Mouse (Mus musculus): ENCODE data around the gene Prrc2b.

Prrc2b gene

DNA sequence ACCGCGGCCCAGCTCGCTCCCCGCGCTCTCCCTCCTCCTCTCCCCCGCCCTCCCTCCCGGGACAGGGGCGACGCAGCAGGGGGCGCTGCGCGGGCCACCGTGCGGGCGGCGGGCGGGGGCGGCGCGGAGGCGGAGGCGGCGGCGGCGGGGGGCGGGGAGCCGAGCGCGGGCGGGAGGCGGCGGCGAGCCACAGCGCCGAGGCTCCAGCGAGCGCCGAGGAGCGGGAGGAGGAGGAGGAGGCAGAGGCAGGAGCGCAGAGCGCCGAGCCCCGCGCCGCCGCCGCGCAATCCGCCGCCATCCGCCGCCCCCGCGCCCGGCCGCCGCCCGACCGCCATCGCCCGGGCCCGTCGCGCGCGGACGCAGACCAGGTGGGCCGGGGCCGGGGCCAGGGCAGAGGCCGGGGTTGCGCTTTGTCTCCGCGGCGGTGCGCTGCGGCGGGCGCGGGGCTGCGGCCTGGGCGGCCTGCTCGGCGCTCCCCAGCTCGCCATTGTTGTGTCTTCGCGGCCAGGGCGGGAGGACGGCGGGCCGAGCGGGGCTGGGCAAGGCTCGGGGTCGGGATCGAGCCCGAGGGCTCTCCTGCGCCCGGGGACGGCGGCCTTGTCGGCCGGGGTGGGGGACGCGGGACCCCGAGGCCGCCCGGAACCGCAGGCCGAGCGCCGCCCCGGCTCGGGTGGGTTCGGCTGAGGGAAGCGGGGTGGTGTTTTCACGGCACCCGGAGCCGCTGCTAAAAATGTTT lies at the start of gene Prrc2b:
Gene Prrc2b (plus strand): TSS at position 159 of the 736 bp plus-strand sequence.
- DNase-seq: no peak

DNA sequence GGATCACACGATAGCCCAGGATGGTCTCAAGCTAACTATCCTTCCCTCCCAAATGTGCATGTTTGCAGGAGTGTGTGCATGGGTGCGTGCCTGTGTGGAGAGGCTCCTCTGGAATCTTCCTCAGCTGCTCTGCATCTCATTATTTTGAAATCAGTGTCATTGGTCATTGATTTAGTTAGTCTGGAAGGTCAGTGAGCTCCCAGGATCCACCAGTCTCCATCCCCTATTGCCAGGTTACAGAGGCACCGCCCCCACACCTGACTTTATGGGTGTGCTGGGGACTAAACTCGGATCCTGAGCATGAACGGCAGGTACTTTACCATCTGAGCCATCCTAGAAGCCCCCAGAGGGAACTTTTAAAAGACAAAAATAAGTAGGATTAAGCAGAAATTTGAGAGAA lies 47.9 kb upstream of the Prrc2b start:
- no peak for DNase-seq

DNA sequence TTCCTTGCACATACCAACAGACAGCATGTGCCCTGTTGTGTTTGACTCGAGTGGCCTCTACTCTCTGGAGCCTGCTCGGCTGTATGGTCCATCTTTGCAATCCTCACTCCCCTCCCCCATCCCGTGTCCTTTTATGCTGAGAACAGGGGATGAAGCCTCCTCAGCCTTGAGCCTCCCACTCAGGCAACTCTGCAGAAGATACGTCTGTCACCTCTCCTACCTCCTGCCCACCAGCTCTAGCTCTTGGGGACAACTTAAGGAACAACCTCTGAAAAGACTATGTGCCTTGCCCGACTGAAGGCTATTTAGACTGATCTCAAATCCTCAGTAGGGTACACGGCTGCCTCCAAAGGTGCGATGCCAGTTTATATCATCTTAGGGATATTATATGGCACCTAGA lies 47.3 kb upstream of the Prrc2b start:
- no peak for DNase-seq

DNA sequence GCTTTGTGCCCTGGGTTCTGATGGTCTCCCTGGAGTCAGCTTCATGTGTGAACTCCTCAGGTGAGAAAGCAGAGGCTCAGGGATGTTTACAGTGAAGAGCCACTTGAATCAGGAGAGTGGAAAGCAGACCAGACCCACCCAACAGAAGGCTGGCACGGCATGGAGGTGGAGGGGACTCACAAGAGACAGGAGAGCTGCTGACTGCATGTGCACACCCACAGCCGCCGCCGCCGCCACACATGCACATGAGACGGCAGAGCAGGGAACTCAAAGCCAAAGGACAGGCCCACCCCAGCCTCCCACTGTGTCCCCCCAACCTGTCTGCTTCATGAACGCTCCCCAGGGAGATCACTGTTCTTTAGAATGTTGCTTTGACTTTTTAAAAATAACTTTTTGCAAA lies 46.8 kb upstream of the Prrc2b start:
- DNase-seq: no peak

DNA sequence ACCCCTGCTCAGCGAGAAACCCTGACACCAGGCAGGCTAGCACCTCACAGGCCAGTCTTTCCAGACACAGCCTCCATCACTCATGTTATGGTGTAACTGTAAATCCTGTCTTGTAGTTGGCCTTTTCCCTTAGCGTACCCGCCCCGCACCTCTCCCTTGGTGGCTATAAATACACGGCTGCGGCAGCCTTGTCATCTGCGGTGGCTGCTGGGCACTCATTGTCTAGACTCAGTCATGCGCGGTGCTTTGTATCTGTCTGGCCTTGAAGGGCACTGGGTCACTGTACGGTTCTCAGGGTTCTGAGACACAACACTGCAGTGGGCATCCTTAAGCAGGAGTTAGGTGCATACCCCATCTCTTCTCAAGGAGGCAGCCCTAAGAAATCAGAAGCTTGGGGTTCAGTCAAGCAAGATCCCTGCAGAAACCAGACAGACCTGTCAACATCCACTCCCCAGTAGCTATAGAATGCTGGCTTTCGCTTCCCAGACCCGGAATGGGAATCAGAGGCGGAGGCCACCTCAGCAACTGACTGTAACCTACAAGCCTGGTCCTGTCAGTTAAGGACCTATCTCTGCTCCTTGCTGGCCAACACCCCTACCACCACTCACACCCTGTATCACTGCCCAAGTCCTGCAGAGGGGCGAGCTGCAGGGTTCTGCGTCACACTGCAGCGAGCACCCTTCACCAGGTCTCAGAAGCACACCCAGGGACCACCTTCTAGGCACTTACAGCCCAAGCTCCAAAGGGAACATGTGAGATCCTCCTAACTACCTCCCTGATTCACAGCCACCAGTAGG lies 45.6 kb upstream of the Prrc2b start:
- no peak for DNase-seq

DNA sequence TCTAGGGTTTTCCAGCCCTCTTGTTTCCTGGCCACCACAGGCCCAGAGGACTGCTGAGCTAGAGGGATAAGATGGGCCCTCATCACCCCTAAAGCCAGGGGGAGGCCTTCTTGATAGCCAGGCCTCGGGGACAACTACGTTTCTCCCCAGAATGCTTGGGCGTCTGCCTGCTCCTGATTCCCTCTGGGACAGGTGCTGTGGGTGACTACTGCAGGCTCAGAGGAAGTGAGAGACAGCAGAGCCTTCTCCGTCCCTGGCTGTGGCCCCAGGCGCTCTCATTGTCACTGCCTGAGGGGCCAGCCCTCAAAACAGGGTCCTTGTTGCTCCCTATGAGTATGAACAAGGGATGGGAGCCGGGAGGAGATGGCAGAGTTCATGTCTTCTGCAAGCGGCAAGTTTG lies 45.0 kb upstream of the Prrc2b start:
- DNase-seq: no peak

DNA sequence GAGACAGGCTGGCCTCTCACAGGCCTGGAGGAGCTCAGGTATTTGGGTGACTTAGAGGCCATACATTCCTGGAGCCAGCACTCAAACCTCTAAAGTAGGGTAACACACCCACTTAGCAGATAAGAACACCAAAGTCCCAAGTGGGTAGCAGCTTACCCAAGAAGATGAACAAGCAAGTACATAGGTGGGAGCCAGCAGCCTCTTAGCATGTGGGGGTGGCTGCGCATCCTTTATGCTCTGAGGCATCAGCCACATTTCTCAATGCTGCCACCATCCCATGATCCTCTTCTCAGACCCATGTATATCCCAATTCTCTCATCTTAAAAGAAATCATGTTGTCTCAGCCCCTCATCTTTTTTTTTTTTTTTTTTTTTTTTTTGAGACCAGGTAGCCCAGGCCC lies 39.6 kb upstream of the Prrc2b start:
- no peak for DNase-seq

DNA sequence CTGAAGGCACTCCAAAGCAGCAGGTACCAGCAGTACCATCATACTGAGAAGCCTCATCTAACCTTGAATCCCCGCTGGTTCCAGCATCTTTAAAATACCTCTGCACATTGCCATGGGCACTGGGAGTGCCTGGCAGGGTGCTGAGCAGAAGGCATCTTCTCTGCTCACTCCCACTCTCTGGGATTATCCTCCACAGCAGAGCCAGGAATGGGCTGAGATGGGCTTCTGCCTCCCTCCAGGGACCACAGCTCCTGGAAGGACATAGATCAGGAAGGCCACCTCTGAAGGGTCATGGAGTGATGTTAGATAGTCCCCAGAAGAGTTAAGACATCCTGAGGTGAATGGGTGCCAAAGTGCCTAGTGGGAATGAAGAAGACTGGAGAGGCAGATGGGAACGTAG lies 38.3 kb upstream of the Prrc2b start:
- DNase-seq: no peak

DNA sequence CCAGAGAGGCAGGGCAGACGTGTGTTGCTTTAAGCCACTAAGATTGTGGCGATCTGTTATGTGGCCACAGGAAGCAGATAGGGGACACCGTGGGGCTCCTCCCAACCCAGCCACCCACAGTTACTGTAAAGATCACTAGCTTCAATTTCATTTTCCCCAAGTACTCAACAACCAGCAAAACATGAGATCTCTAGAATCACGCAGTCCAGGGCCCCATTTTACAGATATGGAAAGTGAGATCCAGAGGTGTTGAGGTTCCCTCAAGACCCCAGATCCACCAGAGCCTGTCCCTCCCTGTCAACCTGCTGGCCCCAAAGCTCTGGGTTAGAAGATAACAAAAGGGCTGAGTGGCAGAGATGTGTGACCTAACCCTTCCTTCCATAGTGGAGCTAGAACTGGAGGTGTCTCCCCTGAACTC lies 35.0 kb upstream of the Prrc2b start:
- DNase-seq: no peak

DNA sequence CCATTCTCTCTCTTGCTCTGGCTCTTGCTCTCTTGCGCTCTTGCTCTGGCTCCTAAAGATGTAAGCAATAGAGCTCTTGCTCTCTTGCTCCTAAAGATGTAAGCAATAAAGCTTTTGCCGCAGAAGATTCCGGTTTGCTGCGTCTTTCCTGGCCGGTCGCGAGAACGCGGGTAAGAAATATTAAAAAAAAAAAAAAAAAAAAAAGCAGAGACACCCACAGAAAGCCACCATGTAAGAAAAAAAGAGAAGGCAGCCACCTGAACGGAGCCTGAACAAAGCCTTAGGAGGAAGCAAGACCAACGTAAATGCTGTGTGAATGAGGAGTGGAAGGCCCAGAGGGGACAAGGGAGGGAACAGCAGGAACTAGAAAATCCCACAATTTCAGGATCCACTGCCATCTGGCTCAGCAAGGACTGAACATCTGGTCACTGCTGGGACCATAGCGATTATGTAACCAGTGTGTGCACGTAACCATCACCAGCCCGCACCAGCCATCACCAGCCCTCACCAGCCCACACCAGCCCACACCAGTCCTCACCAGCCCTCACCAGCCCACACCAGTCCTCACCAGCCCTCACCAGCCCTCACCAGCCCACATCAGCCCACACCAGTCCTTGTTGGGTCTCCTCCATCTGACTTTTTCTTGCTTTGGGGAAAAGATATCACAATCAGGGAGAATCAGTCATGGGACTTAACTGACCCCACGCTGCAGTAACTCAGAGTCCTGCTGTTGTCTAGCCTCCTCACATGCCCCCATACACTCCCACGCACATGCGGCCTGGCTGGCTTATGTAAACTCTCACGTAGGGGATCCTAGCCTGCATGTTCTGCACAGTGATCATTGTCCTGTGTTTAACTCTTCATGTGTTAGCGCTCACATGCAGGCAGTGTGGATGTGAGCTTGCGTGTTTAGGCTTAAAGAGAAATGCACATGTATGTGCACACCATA lies 30.8 kb upstream of the Prrc2b start:
- DNase-seq: no peak

DNA sequence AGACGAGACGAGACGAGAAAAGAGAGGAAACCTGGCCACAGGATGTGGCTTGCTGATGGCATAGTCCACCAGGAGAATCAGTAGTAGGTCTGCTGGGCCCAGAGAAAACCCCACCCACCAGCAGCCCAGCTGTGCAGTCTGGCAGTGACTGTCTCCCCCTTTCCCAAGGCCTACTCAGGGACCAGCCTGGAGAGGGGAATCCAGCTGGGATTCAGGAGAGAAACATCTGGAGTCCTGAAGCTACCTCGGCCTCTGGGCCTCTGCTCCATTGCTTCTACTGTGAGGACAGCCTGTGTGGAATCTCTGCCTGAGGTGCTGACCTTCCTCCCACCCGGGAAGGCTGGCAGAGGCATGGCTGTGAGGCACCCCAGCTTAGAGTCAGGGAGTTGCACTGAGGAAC lies 29.7 kb upstream of the Prrc2b start:
- DNase-seq: no peak

DNA sequence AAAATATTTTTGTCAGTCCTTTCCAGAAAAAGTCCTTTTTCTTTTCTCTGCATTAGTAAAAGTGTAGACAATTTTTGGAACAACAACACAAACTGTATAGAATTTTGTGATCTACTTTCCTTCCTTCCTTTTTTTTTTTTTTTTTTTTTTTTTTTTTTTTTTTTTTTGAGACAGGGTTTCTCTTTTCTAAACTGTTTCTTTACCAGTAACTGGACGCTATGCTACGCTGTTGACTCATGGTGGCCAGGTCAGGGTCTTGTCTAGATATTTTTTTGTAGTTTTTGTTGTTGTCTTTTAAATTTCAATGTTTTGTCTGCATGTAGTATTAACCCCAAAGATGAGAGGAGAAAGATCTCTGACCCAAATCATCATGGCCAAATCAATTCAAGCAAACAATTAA lies 29.1 kb upstream of the Prrc2b start:
- DNase-seq: no peak

DNA sequence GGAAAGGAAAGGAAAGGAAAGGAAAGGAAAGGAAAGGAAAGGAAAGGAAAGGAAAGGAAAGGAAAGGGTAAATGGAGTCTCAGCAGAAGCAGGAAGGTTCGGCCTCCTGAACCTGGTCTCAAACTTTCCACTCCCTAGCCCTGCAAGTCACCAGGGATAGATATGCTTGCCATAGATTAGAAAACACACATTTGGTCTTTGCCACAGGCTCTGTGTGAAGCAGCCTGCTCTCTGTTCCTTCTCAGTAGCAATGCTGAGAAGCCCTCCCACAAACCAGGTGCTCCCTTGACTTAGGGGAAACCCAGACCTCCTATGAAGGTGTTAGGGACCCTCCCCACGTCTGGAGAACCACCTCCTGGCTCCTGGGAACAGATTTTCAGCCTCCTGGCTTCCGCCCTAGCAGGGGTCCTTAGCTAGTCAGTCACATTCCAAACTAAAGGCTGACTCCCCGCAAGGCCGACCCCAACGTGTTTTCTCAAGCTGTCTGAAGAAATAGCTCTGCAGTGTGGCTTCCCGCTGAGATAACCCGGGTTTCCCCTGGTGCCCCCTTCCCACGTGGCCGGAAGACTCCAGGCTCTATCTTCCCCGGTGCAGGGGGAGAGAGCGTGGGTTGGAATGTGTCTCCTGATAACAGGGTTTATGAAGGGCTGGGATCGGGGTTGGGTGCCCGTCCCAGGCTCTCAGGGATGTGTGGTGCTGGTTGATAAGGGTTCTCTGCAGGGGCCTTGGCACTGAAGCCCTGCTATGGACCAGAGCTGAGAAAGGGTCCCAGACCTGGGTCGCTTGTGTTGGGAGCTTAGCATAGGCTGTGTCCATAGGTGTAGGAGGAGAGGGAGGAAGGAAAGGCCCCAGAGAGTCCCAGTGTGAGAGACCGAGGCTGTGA lies 23.0 kb upstream of the Prrc2b start:
- DNase-seq: no peak

DNA sequence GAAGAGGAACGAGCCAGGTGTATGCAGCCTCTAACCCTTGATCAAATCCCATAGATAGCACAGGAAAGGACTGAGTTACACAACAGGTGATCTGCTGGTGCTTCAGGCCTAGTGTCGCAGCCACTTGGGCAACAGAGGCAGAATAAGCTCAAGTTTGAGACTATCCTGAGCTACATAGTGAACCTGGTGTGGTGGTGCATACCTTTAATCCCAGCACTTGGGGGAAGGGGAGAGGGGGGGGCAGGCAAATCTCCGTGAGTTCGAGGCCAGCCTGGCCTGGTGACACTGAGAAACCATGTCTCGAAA lies 22.4 kb upstream of the Prrc2b start:
- DNase-seq: no peak

DNA sequence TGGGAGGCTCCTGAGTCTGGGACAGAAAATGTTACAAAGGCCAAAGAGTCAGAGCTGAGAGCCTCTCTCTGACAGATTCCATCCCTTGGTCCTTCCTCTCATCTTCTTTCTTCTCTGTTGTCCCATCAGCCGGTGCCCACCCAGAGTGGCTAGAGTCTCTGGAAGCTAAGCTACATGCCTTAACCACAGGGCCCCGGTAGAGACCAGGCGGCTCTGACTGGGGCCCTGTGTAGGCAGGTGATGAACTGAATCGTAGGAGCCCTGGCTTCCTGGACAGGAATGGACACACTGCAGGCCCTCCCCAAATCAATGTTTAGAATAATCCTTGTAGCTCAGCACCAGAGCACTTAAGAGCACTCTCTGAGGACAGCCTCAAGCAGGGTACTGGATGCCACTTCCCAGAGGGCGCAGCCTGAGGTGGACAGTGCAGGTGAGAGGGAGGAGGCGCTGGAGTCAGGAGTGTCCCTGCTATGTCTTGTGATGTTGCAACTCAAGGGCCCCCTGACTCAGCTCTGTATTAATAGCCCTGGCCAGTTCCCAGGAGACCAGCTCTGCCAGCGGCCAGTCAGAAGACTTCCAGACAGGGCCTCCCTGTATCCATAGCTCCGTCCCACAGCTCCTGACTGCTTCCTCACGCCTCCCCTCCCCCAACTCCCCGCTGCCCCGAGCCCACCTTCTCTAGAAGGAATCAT lies 21.4 kb upstream of the Prrc2b start:
- no peak for DNase-seq

DNA sequence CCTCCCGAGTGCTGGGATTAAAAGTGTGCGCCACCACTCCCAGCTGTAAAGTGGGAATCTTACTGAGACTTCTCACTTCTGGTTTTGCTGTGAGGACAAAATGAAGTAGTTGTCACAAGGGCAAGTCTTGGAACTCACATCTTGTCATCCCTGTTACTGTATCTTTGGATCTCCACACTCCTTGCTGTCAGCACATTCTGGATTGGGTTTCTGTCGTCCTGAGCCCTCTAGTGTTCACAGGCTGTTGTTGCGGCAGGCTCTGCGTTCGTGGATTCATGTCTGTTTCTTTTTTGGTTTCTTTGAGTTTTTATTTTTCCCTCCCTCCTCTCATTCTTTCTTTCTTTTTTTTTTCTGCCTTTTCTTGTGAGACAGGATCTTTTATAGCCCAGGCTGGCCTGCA lies 20.4 kb upstream of the Prrc2b start:
- DNase-seq: peak in 1 of 2 experiments; percentile 61

DNA sequence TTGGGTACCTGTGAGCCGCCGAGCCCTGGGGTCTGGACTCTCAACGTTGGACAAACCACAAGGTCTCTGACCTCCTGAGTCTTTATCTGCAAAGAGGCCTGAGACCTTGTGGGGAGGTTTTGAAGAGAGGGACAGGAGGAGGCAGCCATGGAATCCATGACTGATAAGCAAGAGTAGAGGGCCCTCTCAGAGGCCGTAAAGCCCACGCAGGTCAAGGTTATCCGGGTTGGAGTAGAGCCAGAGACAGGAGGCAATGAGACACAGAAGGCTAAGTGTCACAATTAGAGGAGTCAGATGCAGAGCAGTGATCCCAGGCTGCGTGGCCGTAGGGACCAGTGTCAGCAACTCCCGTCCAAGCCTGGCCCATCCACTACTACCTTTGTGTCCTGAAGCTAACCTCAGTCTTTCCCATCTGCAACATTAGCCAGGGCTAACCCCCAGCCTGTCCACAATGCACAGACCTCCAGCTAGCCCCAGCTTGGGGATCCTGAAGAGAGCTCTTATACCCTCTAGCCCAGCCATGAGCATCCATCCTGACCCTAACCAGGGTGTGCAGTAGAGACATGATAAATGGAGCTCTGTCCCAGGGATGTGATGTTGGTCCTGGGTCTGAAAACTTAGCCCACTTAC lies 19.6 kb upstream of the Prrc2b start:
- no peak for DNase-seq

DNA sequence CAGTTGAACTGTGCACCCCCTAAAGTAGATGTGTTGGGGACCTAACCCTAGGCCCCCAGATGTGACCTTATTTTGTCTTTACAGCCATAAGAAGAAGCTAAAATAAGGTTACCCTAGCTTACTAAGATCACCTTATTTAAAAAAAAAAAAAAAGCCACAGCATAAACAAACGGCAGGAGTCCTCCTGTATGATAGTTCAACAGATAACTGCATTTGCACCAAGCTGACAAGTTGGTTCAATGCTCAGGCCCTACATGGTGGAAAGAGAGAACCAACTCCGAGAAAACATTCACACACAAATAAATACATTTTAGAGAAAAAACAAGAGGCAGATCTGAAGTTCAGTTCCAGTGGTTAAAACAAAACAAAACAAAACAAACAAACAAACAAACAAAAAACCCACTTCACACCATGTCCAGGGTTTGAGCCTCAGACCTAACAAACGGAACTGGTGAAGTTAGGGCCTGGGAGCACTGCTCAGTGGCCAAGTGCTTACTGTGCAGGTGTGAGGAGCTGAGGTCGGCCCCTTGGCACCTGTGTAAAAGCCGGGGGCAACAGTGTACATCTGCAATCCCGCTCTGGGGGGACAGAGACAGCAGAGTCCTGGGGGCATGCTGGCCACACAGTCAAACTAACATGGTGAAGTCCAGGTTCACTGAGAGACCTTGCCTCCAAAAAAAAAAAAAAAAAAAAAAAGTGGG lies 18.9 kb upstream of the Prrc2b start:
- no peak for DNase-seq

DNA sequence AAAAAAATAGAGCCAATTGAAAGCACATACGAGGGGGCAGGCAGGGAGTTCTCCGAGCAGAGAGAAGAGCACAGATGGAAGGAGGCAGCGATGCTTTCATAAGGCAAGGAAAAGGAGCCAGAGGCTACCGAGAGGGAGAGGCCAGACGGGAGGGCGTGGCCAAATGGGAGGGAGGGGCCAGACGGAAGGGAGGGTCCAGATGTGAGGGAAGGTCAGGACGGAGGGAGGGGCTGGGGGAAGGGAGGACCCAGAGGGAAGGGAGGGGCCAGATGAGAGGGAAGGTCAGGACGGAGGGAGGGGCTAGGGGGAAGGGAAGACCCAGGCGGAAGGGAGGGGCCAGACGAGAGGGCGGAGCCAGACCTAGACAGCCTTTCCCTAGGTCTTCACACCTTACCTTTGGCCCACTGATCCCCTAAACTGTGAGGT lies 18.3 kb upstream of the Prrc2b start:
- DNase-seq: peak; percentile 70 to 82

DNA sequence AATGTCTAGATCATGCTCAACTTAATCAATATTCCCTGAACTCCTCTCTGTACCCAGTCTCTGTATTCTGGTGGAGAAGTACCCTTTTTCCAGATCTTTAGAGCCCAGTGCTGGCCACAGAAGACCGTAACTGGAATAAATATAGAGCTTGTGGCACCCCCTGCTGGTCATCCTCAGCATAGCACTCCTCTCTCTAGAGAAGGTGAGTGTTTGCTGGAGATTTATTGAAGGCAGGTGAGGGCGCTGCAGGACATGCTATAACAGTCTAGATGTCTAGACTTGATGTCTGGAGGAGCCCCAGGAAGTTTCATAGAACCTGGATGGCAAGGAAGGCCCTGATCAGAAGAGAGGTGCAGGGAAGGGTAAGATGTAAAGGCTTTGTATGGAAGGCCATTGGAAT lies 16.8 kb upstream of the Prrc2b start:
- peak; percentile 91 to 98 for DNase-seq

Data from kidney, adult 8-10 months (tissue).